Mouse (Mus musculus) stomach, adult 2 months (tissue): ENCODE measurements around the gene Ccr9. TPM values are rescaled to one million over a fixed set of nuclear protein-coding genes. Genes with fewer than 3 reads are reported as not detected.

Experiments
- polyA plus RNA-seq: library from polyadenylated mRNA; depleted of rRNA; stranded (reverse); fragments of >200 nt; gene quantifications from 2 replicates; pipeline ENCODE4 v1.2.3, GENCODE M21; 2012; rRNA removed

The Ccr9 gene
- 0.03 and 0.18 TPM in 2 replicates for polyA plus RNA-seq

DNA sequence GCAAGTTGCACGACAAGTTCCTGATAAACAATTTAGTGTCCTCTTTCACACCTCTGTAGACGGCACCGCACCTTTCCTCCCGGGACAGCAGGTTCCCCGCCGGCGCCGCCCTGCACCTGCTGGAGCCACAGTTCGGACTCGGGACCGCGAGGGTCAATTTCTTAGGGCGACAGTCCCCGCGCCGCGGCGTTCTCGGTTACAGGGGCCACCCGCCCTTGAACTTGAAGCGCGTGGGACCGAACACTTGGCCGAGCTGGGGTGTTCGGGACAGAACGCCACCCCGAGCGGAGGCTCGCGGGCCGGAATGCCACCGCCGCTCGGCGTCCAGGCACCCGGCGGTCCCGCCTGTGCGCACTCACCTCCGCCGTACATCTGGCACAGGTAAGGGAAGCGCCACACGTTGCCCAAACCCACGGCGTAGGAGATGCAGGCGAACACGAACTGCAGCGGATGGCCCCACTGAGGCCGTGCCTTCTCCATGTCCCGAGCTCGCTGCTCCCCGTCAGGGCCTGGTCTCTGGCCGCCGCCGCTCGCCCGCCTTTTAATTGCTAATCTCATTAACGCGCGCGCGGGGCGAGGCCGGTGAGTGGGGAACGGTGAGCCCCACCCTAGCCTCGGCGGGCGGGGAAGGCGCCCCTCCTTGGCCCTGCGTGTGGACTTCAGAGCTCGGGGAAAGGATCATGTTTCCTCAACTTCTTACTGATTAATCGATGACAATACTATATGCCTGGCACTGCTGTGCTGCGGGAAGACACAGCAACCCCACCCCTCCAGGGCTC lies at the start of gene Ccr9, which contains the start of gene Slc6a20a:
Gene Ccr9, plus strand, starts transcription at position 113 of the 779 bp plus-strand sequence.
Gene Slc6a20a, minus strand, starts transcription at position 559 of the 779 bp plus-strand sequence.

DNA sequence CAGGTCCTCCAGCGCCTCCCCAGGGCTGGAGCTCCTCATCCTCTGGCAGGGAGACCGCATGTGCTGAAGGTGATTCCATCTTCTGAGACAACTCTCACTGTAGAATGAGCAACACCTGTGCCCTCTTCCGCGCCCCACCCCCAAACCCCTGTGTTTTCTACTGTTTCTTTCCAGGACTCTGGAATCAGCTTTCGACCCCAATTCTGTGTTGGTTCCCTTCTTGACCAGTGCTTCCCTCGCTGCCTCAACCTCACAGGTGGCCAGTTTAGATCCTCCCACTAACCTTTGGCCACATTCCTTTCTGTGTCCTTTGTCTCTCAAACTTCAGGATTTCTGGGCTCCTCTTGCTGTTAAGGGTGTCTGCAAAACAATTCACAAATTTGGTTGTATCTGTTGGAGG lies 46.0 kb upstream of the Ccr9 start, which contains the start of gene Slc6a20b:
Gene Slc6a20b, minus strand, starts transcription at position 285 of the 400 bp plus-strand sequence.

DNA sequence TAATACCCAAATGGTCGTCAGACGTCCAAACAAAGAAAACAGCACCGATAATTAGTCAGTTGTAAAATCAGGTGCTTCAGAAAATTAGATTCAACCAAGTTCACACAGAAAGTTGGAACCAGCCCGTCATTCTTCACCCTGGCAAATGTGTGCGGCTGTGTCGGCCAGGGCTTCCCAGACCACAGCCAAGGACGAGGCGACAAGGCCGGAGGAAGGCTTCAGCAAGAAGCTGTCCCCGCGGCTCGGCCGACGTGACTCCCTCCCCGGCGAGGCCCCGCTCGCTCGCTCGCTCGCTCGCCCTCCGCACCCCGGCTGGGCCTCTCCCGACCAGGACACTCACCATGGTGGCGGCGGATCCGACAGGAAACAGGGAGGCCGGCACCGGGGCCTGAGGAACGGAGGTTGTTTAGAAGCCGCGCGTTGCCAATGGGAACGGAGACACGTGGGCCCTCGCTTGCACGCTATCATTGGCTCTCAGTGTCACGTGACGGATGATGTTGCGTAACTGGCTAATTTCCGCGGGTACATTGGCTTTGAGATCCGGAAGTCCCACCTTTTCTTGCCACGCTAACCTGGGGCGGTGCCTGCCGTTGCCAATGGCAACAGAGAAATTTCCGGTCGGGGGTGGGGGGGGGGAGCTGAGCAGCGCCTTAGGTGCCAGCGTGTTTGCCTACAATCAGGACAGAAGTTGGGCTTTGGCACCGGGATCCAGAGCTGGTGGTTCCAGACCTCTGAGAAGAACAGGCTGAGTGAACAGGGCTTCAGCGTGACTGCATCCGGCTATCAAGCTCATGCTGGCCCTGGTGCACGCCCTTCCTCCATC lies 39.2 kb downstream of the Ccr9 start, which contains the start of gene Lztfl1:
Gene Lztfl1, minus strand, starts transcription at position 512 of the 823 bp plus-strand sequence.

DNA sequence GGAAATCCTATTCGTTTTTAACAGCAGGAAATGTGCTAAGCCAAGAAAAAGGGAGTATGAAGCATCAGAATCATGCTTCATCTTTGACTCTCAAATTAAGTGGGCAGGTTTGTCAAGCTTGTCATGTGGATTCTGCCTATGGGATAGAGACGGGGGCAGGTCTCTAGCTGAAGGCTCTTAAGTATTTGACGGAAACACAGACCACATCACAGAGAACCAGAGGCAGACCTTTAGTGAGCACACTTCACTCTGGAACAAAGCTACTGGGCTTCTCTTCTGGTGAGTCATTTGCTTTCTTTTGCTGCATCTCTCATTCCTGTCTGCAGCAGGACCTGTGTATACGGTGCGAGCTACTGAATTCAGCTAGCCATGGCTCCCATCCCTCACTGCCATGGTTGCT lies 128.0 kb downstream of the Ccr9 start, which contains the start of gene Cxcr6:
Gene Cxcr6, plus strand, starts transcription at position 209 of the 400 bp plus-strand sequence.

Other genes starting within 250 kb of the Ccr9 start
- 19.3 and 20.6 TPM in 2 replicates for gene Limd1, start 199.7 kb upstream of the Ccr9 start, polyA plus RNA-seq
- gene Sacm1l, start 148.7 kb upstream of the Ccr9 start, polyA plus RNA-seq = 0.61 and 1.2 TPM in 2 replicates
- 0.02 and 0.03 TPM in 2 replicates for gene Slc6a20b, start 45.9 kb upstream of the Ccr9 start, polyA plus RNA-seq
- gene Slc6a20a, start 446 bp downstream of the Ccr9 start, polyA plus RNA-seq = 9.2 and 13.0 TPM in 2 replicates
- gene Lztfl1, start 39.3 kb downstream of the Ccr9 start, polyA plus RNA-seq = 0.17 and 0.70 TPM in 2 replicates
- 0.10 and 0.29 TPM in 2 replicates for gene Cxcr6, start 128.0 kb downstream of the Ccr9 start, polyA plus RNA-seq
- 2.1 and 3.5 TPM in 2 replicates for gene Fyco1, start 173.5 kb downstream of the Ccr9 start, polyA plus RNA-seq
- gene Xcr1, start 183.6 kb downstream of the Ccr9 start, polyA plus RNA-seq = 0.02 and 0.05 TPM in 2 replicates